Mouse (Mus musculus) intestine, postnatal 0 days (tissue): Measurements from ENCODE around the gene Fam71a. TPM values are rescaled to one million over a fixed set of nuclear protein-coding genes. Genes with fewer than 3 reads are reported as not detected.
"Not testable (repeated sequence)": the region's sequence is repeated elsewhere in the genome, so short reads cannot be mapped to it uniquely, and the experiment has no call there.

Source experiments
- ATAC-seq: fragments of 200-750 bp; cut with Nextera tagmentation; 2 replicates; pipeline ENCODE4 v1.8.0; 2017; ENCODE audit warnings: mild to moderate bottlenecking, moderate TSS enrichment, moderate library complexity
- H3K27ac ChIP-seq: fragments of 300-500 bp; sonication (generic); 2 replicates; pipeline ENCODE4 v1.5.1; 2014; ENCODE audit warnings: mild to moderate bottlenecking, low read depth, low read length, moderate library complexity
- H3K27me3 ChIP-seq: fragments of 300-500 bp; sonication (generic); replicated peaks from 2 replicates; pipeline ENCODE4 v1.6.1; 2014; ENCODE audit warnings: low read length, mixed read lengths; ENCODE audit not compliant: control insufficient read depth, insufficient read depth
- H3K36me3 ChIP-seq: fragments of 300-500 bp; sonication (generic); 2 replicates; pipeline ENCODE4 v1.6.1; 2014; ENCODE audit warnings: mild to moderate bottlenecking, moderate library complexity; ENCODE audit not compliant: control insufficient read depth, insufficient read depth
- H3K4me1 ChIP-seq: fragments of 300-500 bp; sonication (generic); replicated peaks from 2 replicates; pipeline ENCODE4 v1.6.1; 2014; ENCODE audit warnings: antibody characterized with exemption, low read length, mixed read lengths; ENCODE audit not compliant: control insufficient read depth, insufficient read depth
- H3K4me2 ChIP-seq: fragments of 300-500 bp; sonication (generic); replicated peaks from 2 replicates; pipeline ENCODE4 v1.6.1; 2014; ENCODE audit warnings: low read depth, mild to moderate bottlenecking, moderate library complexity
- H3K4me3 ChIP-seq: fragments of 300-500 bp; sonication (generic); 2 replicates; pipeline ENCODE4 v1.5.1; 2014; ENCODE audit warnings: low read depth, low read length
- H3K9ac ChIP-seq: fragments of 300-500 bp; sonication (generic); 2 replicates; pipeline ENCODE4 v1.6.1; 2014; ENCODE audit warnings: mild to moderate bottlenecking, low read depth, low read length
- H3K9me3 ChIP-seq: fragments of 300-500 bp; sonication (generic); 2 replicates; pipeline ENCODE4 v1.6.1; 2016; ENCODE audit warnings: mixed run types; ENCODE audit not compliant: control insufficient read depth
- CTCF ChIP-seq: sonication (generic); IDR thresholded peaks from 2 replicates; pipeline ENCODE4 v1.5.1; 2016; ENCODE audit warnings: low read depth, mild to moderate bottlenecking, control low read depth, antibody characterized with exemption, moderate library complexity
- whole genome bisulfite sequencing: fragments of 180-500 bp; shearing (Covaris S2); extraction: QIAGEN DNeasy Blood & Tissue Kit; methylation state at CpG from one replicate; pipeline ENCODE4 v1.1.7; 2014; 5-methylcytosine and 5-hydroxymethylcytosine counted together
- polyA plus RNA-seq: library from polyadenylated mRNA; unstranded; fragments of >200 nt; fragmentation: Nextera tagmentation; extraction: Ambion mirVana; gene quantifications from 2 replicates; pipeline ENCODE4 v1.2.1, GENCODE M21; 2015

Fam71a gene
- polyA plus RNA-seq, 1 experiment from 2014 or later = not detected

GRCm38 (mm10) chr1:191153052-191153451 lies 11.6 kb downstream of the Fam71a start:
- H3K9me3 ChIP-seq = 0 out of 2 replicates have a peak, but pooled peaks cover 4% of the 10 kb centered on the region
- H3K27me3 ChIP-seq = no peaks in the 10 kb centered on the region
- H3K36me3 ChIP-seq = no peaks in the 10 kb centered on the region
- no peak for ATAC-seq
- WGBS = 21% methylated on average over 4 of the region's 4 CpGs
- TF ChIP-seq CTCF = peak; percentile 90
- no peak overlapping the region for H3K9ac ChIP-seq
- H3K4me1 ChIP-seq = no peaks in the 10 kb centered on the region; the same call in 1 of the 2 replicates
- no peak overlapping the region for H3K27ac ChIP-seq
- H3K4me2 ChIP-seq = no peak overlapping the region
- no peak overlapping the region for H3K4me3 ChIP-seq

- Histone ChIP-seq H3K27ac (no peak overlapping the region), H3K9me3 (no peaks in the 10 kb centered on the region), H3K4me2 (no peak overlapping the region), H3K4me3 (no peak overlapping the region), H3K9ac (no peak overlapping the region), H3K27me3 (no peaks in the 10 kb centered on the region), H3K36me3 (no peaks in the 10 kb centered on the region), H3K4me1 (no peaks in the 10 kb centered on the region; the same call in 1 of the 2 replicates)
- TF ChIP-seq CTCF = no peak
- WGBS = 72% methylated on average over 8 of the region's 8 CpGs
- no peak for ATAC-seq
These were observed 13.6 kb downstream of the Fam71a start for GRCm38 (mm10) chr1:191150924-191151605.

GRCm38 (mm10) chr1:191149489-191149888 lies 15.1 kb downstream of the Fam71a start:
- H3K27me3 ChIP-seq, H3K27ac ChIP-seq, H3K4me3 ChIP-seq, H3K9ac ChIP-seq, H3K4me1 ChIP-seq, H3K36me3 ChIP-seq, H3K9me3 ChIP-seq, ATAC-seq, H3K4me2 ChIP-seq: not testable (repeated sequence)
- WGBS = 72% methylated on average over 5 of the region's 5 CpGs

- Histone ChIP-seq H3K4me2 (no peak overlapping the region), H3K27ac (no peak overlapping the region), H3K4me1 (no peaks in the 10 kb centered on the region), H3K4me3 (no peak overlapping the region), H3K9me3 (no peaks in the 10 kb centered on the region), H3K36me3 (no peaks in the 10 kb centered on the region), H3K27me3 (no peaks in the 10 kb centered on the region), H3K9ac (no peak overlapping the region)
- ATAC-seq = no peak
- 95% methylated on average over 8 of the region's 8 CpGs for WGBS
- TF ChIP-seq CTCF = no peak
These were observed 23.6 kb downstream of the Fam71a start for GRCm38 (mm10) chr1:191140983-191141382.

GRCm38 (mm10) chr1:191138874-191139495 lies 25.6 kb downstream of the Fam71a start:
- ATAC-seq = no peak
- Histone ChIP-seq H3K4me2 (no peak overlapping the region), H3K27ac (no peak overlapping the region), H3K36me3 (no peaks in the 10 kb centered on the region), H3K27me3 (no peaks in the 10 kb centered on the region), H3K9me3 (no peaks in the 10 kb centered on the region), H3K9ac (no peak overlapping the region), H3K4me1 (no peaks in the 10 kb centered on the region), H3K4me3 (no peak overlapping the region)
- 56% methylated on average over 7 of the region's 7 CpGs for WGBS
- TF ChIP-seq CTCF = no peak

GRCm38 (mm10) chr1:191138436-191138835 lies 26.2 kb downstream of the Fam71a start:
- Histone ChIP-seq H3K4me2 (no peak overlapping the region), H3K4me1 (no peaks in the 10 kb centered on the region), H3K9ac (no peak overlapping the region), H3K27ac (no peak overlapping the region), H3K27me3 (no peaks in the 10 kb centered on the region), H3K36me3 (no peaks in the 10 kb centered on the region), H3K4me3 (no peak overlapping the region), H3K9me3 (no peaks in the 10 kb centered on the region)
- 92% methylated on average over 4 of the region's 4 CpGs for WGBS
- ATAC-seq = no peak
- TF ChIP-seq CTCF = no peak
